Mouse (Mus musculus) liver, postnatal 0 days (tissue): ENCODE measurements around the gene C9orf72. TPM values are rescaled to one million over a fixed set of nuclear protein-coding genes. Genes with fewer than 3 reads are reported as not detected.

Experiments used
- ATAC-seq: fragments of 200-750 bp; cut with Nextera tagmentation; 2 replicates; pipeline ENCODE4 v1.8.0; 2017; ENCODE audit warnings: mild to moderate bottlenecking, moderate library complexity
- DNase-seq: peaks from one replicate; pipeline ENCODE4 v3.0.0-alpha.2; 2016
- H3K27ac ChIP-seq: fragments of 300-500 bp; sonication (generic); 2 replicates; pipeline ENCODE4 v1.5.1; 2014; ENCODE audit warnings: antibody characterized with exemption, moderate library complexity, mild to moderate bottlenecking, low read depth
- H3K27me3 ChIP-seq: fragments of 300-500 bp; sonication (generic); 2 replicates; pipeline ENCODE4 v1.6.1; 2014; ENCODE audit warnings: low read length, control low read depth, mixed read lengths; ENCODE audit not compliant: insufficient read depth
- H3K36me3 ChIP-seq: fragments of 300-500 bp; sonication (generic); replicated peaks from 2 replicates; pipeline ENCODE4 v1.6.1; 2014; ENCODE audit warnings: mild to moderate bottlenecking, control low read depth, low read length, moderate library complexity, mixed read lengths; ENCODE audit not compliant: insufficient read depth
- H3K4me1 ChIP-seq: fragments of 300-500 bp; sonication (generic); 2 replicates; pipeline ENCODE4 v1.6.1; 2014; ENCODE audit warnings: antibody characterized with exemption, mild to moderate bottlenecking, control low read depth; ENCODE audit not compliant: insufficient read depth
- H3K4me2 ChIP-seq: fragments of 300-500 bp; sonication (generic); 2 replicates; pipeline ENCODE4 v1.6.1; 2014; ENCODE audit warnings: low read depth, mild to moderate bottlenecking, low read length, moderate library complexity, mixed read lengths
- H3K4me3 ChIP-seq: fragments of 300-500 bp; sonication (generic); 2 replicates; pipeline ENCODE4 v1.5.1; 2014; ENCODE audit warnings: low read depth, low read length
- H3K9ac ChIP-seq: fragments of 300-500 bp; sonication (generic); replicated peaks from 2 replicates; pipeline ENCODE4 v1.6.1; 2014; ENCODE audit warnings: mild to moderate bottlenecking, moderate library complexity
- H3K9me3 ChIP-seq: fragments of 300-500 bp; sonication (generic); 2 replicates; pipeline ENCODE4 v1.6.1; 2016; ENCODE audit warnings: mild to moderate bottlenecking, control low read depth, low read length, mixed read lengths
- CTCF ChIP-seq: sonication (generic); IDR thresholded peaks from 2 replicates; pipeline ENCODE4 v1.5.1; 2016; ENCODE audit warnings: antibody characterized with exemption, low read depth
- EP300 ChIP-seq: IDR thresholded peaks from 2 replicates; pipeline ENCODE4 v1.6.1; 2016; ENCODE audit warnings: antibody characterized with exemption, low read depth, mild to moderate bottlenecking
- whole genome bisulfite sequencing: fragments of 180-500 bp; shearing (Covaris S2); extraction: QIAGEN DNeasy Blood & Tissue Kit; methylation state at CpG from one replicate; pipeline ENCODE4 v1.1.7; 2014; ENCODE audit not compliant: insufficient replicate concordance; 5-methylcytosine and 5-hydroxymethylcytosine counted together
- polyA plus RNA-seq: library from polyadenylated mRNA; unstranded; fragments of >200 nt; fragmentation: Nextera tagmentation; extraction: Ambion mirVana; gene quantifications from 2 replicates; pipeline ENCODE4 v1.2.1, GENCODE M21; 2015

C9orf72 gene
- polyA plus RNA-seq, 1 experiment from 2014 or later, result 5.8 TPM

DNA sequence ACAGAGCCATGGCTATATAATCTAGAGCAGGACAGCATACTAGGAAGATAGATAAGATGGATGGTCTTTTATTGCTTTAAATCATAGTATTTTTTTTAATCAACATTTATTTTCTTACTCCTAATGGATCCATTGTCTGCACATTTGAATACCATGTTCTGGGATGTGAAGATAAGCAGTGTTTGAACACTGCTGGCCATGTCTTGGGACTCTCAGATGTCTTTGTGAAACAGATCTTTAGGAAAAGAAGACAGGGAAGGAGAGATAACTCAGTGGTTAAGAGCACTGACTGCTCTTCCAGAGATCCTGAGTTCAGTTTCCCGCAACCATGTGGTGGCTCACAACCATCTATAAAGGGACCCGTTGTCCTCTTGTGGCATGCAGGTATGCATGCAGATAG lies 10.3 kb upstream of the C9orf72 start:
- Histone ChIP-seq H3K36me3 (no peaks in the 10 kb centered on the region), H3K9me3 (no peaks in the 10 kb centered on the region), H3K4me1 (no peaks in the 10 kb centered on the region), H3K4me3 (no peak overlapping the region), H3K4me2 (no peak overlapping the region), H3K9ac (no peak overlapping the region), H3K27me3 (no peaks in the 10 kb centered on the region), H3K27ac (no peak overlapping the region)
- no peak for TF ChIP-seq EP300
- TF ChIP-seq CTCF, result no peak
- no peak for ATAC-seq
- 68% methylated on average over 2 of the region's 2 CpGs for WGBS
- no peak for DNase-seq

- no peak overlapping the region for H3K4me3 ChIP-seq
- WGBS, result 55% methylated on average over 4 of the region's 4 CpGs
- H3K4me1 ChIP-seq, result peaks cover 8% of the 10 kb centered on the region; the same call in 1 of the 2 replicates
- H3K27me3 ChIP-seq, result no peaks in the 10 kb centered on the region
- no peak overlapping the region for H3K4me2 ChIP-seq
- H3K27ac ChIP-seq, result no peak overlapping the region
- H3K9ac ChIP-seq, result no peak overlapping the region
- no peaks in the 10 kb centered on the region for H3K36me3 ChIP-seq
- TF ChIP-seq CTCF, result no peak
- no peak for TF ChIP-seq EP300
- no peak for DNase-seq
- ATAC-seq, result no peak
- H3K9me3 ChIP-seq, result no peaks in the 10 kb centered on the region
Observed at GRCm38 (mm10) chr4:35228260-35228659, 2.3 kb upstream of the C9orf72 start.

DNA sequence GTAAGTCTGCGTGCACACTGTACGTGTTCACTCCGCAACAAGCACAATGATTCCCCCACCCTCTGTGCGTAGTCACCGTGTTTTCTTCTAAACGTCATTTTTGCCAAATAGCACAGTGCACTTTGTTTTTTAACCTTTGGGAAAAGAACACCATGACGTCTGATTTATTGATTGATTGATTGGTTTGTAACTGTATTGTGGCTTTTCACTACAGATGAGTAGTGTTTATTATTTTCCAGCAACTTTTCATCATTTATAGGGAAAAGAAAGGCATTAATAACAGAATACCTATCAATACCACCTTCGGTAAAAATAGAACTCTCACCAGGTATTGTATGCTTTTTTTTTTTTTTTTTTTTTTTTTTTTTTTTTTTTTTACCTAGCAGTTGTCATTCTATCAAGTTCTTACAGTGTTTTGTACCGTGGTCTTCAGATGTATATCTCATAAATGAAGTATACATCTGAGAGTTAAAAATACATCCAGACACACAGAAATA lies 569 bp upstream of the C9orf72 start:
- DNase-seq (no peak), ATAC-seq (peak; percentile 76)
- Histone ChIP-seq H3K27me3 (no peaks in the 10 kb centered on the region), H3K9ac (peak overlapping the region; percentile 74), H3K4me3 (peak overlapping the region; percentile 76), H3K27ac (peak overlapping the region; percentile 98), H3K36me3 (no peaks in the 10 kb centered on the region), H3K4me2 (peak overlapping the region; percentile 87), H3K9me3 (no peaks in the 10 kb centered on the region), H3K4me1 (peaks cover 8% of the 10 kb centered on the region; the same call in 1 of the 2 replicates)
- TF ChIP-seq CTCF (no peak), EP300 (no peak)
- 5% methylated on average over 9 of the region's 9 CpGs for WGBS

GRCm38 (mm10) chr4:35225141-35225733 lies 738 bp downstream of the C9orf72 start:
- Histone ChIP-seq H3K4me3 (peak overlapping the region; percentile 76), H3K4me2 (peak overlapping the region; percentile 87), H3K27me3 (no peaks in the 10 kb centered on the region), H3K27ac (peak overlapping the region; percentile 98), H3K36me3 (no peaks in the 10 kb centered on the region), H3K9me3 (no peaks in the 10 kb centered on the region), H3K9ac (peak overlapping the region; percentile 74), H3K4me1 (peaks cover 11% of the 10 kb centered on the region; the same call in 1 of the 2 replicates)
- DNase-seq, result peak; percentile 58
- ATAC-seq, result peak; percentile 5
- 2% methylated on average over 39 of the region's 40 CpGs for WGBS
- no peak for TF ChIP-seq EP300
- no peak for TF ChIP-seq CTCF

- WGBS, result 73% methylated on average over 4 of the region's 4 CpGs
- Histone ChIP-seq H3K4me1 (peaks cover 11% of the 10 kb centered on the region), H3K4me2 (peak overlapping the region; percentile 87)
Observed at GRCm38 (mm10) chr4:35224101-35224500, 1.9 kb downstream of the C9orf72 start.

DNA sequence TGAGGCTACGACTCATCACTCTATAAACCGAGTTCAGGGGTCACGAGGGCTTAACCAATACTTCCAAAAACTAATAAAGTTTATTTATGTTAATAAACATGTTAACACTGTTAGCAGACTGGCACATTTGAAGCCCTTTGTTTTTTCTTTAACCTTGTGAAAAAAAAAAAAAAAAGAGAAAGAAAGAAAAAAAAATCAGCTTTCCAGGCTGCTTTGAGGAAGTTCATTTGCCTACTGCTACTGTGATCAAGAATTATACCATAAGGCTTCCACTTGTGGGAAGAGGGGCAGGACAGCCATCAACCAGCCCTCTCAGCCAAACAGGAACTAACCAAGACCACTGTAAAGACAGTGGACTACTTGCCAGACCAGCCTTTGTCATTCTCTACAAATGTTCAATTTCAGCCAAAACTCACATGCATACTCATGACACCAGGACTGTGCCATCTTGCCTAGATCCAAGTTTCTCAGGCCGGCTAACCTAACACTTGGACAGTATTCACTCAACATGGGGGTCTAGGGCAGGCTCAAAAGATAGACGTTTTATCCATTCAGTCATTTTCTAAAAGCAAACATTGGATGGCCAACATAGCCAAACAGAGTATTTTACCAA lies 2.5 kb downstream of the C9orf72 start:
- no peak for TF ChIP-seq CTCF
- no peak for TF ChIP-seq EP300
- Histone ChIP-seq H3K4me1 (peaks cover 13% of the 10 kb centered on the region), H3K4me2 (0 out of 2 replicates have a peak overlapping the region, but pooled peaks have one; percentile 87), H3K9me3 (no peaks in the 10 kb centered on the region), H3K36me3 (no peaks in the 10 kb centered on the region), H3K9ac (no peak overlapping the region), H3K27me3 (no peaks in the 10 kb centered on the region), H3K27ac (no peak overlapping the region), H3K4me3 (no peak overlapping the region)
- WGBS, result 64% methylated on average over 5 of the region's 5 CpGs
- DNase-seq (no peak), ATAC-seq (no peak)

More at GRCm38 (mm10) chr4:35224101-35224500, 1.9 kb downstream of the C9orf72 start:
- peak overlapping the region; percentile 76 for H3K4me3 ChIP-seq
- ATAC-seq (no peak), DNase-seq (no peak)
- H3K36me3 ChIP-seq, result no peaks in the 10 kb centered on the region
- no peak overlapping the region for H3K27ac ChIP-seq
- H3K27me3 ChIP-seq, result no peaks in the 10 kb centered on the region
- no peak overlapping the region for H3K9ac ChIP-seq
- no peaks in the 10 kb centered on the region for H3K9me3 ChIP-seq
- TF ChIP-seq CTCF, result no peak
- TF ChIP-seq EP300, result no peak
